Mouse (Mus musculus): Measurements from ENCODE around the gene Hpf1. TPM values are rescaled to one million over a fixed set of nuclear protein-coding genes. Genes with fewer than 3 reads are reported as not detected.

Gene Hpf1
- total and polyA plus RNA-seq, 2 experiments from 2014 or later: 47.0 to 110 TPM

DNA sequence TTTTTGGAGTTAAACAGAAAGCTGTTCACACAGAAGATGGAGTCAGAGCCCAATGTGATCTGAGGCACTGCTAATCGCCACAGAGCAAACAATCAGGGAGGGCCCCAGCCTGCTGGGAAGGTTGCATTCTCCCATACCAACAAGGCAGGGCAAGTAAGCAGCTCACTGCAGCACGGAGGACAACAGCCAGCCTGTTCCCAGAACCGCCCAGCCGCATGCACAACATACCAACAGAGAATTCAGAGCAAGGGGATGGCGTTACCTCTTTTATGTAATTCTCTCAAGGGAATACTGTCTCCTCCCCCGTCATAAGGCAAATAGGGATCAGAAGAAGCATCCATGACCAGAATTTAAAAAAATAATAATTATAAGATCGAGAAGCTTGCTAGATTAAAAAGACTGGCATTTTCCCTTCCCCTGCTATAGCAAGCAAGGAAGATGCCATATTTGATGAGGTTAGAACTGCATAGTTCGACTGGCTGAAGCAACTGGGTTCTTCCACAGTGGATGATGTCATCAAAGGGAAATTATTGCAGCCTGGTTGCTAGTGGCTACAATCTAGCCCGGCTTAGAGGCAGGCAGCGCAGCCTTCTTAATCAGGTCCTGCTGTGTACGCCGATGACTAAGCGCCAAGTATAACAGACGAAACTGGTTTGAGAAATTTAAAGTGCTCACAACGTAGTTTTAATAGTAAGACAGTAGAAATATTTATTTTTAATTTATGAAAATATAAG lies 64.2 kb downstream of the Hpf1 start:
- Histone ChIP-seq H3K4me1 (ENCODE audit: insufficient read depth) (no peaks in the 10 kb centered on the region), H3K27ac (ENCODE audit: low read depth, low read length) (peak overlapping the region; percentile 94), H3K4me2 (ENCODE audit: low read depth) (peak overlapping the region; percentile 62), H3K27me3 (ENCODE audit: insufficient read depth, low read length) (no peaks in the 10 kb centered on the region), H3K4me3 (ENCODE audit: low read depth, low read length) (peak overlapping the region; percentile 50), H3K9ac (peak overlapping the region; percentile 74), H3K9me3 (ENCODE audit: low read length) (no peaks in the 10 kb centered on the region), H3K36me3 (ENCODE audit: insufficient read depth) (no peaks in the 10 kb centered on the region)
- no peak for TF ChIP-seq CTCF (IDR thresholded peaks at IDR 0.05; ENCODE audit: low read depth)
- under 1% methylated on average over 15 of the region's 15 CpGs for WGBS
- ATAC-seq: peak; percentile 99
- DNase-seq: peak; percentile 88

DNA sequence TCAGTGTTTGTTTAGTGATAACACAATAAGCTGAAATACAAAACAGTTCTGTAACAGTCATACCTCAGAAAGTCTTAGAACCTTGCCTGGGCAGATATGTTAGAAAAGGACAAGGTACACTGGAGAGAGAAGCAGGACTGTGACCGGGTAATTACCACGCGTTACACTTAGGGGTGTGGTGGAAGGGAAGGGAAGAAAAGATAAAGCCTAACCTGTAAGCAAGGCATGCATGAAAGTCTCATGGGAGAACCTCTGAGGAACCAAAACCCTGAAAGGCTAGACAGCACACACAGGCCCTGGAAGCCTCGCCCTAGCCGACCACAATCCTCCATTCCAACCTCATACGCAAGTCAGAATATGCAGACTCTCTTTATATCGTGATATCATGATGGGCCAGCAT lies 66.6 kb downstream of the Hpf1 start:
- H3K4me1 ChIP-seq (ENCODE audit: insufficient read depth): no peaks in the 10 kb centered on the region
- no peaks in the 10 kb centered on the region for H3K27me3 ChIP-seq (ENCODE audit: insufficient read depth, low read length)
- WGBS: 94% methylated on average over 7 of the region's 7 CpGs
- no peak for TF ChIP-seq CTCF (IDR thresholded peaks at IDR 0.05; ENCODE audit: low read depth)
- no peak overlapping the region for H3K27ac ChIP-seq (ENCODE audit: low read depth, low read length)
- no peak for ATAC-seq
- no peak overlapping the region for H3K4me2 ChIP-seq (ENCODE audit: low read depth)
- no peak overlapping the region for H3K9ac ChIP-seq
- H3K4me3 ChIP-seq (ENCODE audit: low read depth, low read length): no peak overlapping the region
- DNase-seq: no peak
- H3K36me3 ChIP-seq (ENCODE audit: insufficient read depth): no peaks in the 10 kb centered on the region
- no peaks in the 10 kb centered on the region for H3K9me3 ChIP-seq (ENCODE audit: low read length)

Other genes starting within 250 kb of the Hpf1 start
- gene Clcn3, start 92.9 kb downstream of the Hpf1 start, total RNA-seq (2014; rRNA removed): 98.0 and 109 TPM in 2 replicates
- gene Clcn3, start 92.9 kb downstream of the Hpf1 start, polyA plus RNA-seq (2015; fragmentation: Nextera tagmentation; extraction: Ambion mirVana): 56.0 and 74.4 TPM in 2 replicates
- gene Nek1, start 102.8 kb downstream of the Hpf1 start, total RNA-seq (2014; rRNA removed): 18.0 and 18.4 TPM in 2 replicates
- gene Nek1, start 102.8 kb downstream of the Hpf1 start, polyA plus RNA-seq (2015; fragmentation: Nextera tagmentation; extraction: Ambion mirVana): 11.6 and 19.5 TPM in 2 replicates

Measured in forebrain, postnatal 0 days (tissue).